Mouse (Mus musculus): ENCODE measurements around the gene Gm1604a.
"Not testable (repeated sequence)": the region's sequence is repeated elsewhere in the genome, so short reads cannot be mapped to it uniquely, and the experiment has no call there.

- TF ChIP-seq CTCF, EP300 (IDR thresholded peaks at IDR 0.05; ENCODE audit: low read depth): not testable (repeated sequence)
Observed at GRCm38 (mm10) chr17:7025257-7025656, at the start of gene Gm1604a.
